Mouse (Mus musculus): Measurements from ENCODE around the gene Gm13283. TPM values are rescaled to one million over a fixed set of nuclear protein-coding genes. Genes with fewer than 3 reads are reported as not detected.
"Not testable (repeated sequence)": the region's sequence is repeated elsewhere in the genome, so short reads cannot be mapped to it uniquely, and the experiment has no call there.

Gm13283 gene
- polyA plus RNA-seq, 1 experiment = not detected

DNA sequence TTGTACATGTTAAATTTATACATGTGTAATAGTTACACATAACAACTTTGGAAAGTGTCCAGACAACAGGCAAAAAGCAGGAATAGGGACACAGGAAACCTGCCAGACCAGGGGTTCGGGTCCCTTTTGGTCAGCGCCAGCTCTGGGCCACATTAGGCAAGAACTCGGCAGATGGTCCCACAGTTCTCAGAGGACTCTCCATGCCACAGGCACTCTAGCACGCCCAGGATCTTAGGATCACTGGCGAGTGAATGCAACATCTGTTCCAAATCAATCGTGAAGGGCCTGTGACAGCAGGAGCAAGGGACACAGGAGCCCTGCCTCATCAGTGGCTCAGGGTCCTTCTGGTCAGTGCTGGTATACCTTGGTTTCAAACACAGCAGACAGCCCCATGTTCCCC is 10.0 kb upstream of the Gm13283 start:
- no peaks in the 10 kb centered on the region for H3K36me3 ChIP-seq (ENCODE audit: control insufficient read depth, insufficient read depth, low read length)
- WGBS = 89% methylated on average over 6 of the region's 6 CpGs

DNA sequence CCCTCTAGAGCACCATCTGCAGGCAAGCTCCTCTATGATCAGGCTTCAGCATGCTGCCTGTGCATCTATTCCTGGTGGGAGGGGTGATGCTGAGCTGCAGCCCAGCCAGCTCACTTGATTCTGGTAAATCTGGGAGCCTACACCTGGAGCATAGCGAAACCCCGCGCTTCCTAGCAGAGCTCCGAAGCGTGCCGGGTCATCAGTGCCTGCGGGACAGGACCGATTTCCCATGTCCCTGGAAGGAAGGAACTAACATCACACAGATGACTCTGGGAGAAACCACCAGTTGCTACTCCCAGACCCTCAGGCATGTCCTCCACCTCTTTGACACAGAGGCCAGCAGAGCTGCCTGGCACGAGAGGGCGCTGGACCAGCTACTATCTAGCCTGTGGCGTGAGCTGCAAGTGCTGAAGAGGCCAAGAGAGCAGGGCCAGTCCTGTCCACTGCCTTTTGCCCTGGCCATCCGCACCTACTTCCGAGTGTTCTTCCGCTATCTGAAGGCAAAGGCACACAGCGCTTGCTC is 5.0 kb upstream of the Gm13283 start, which contains the start of gene Gm13271:
Gene Gm13271, plus strand, starts transcription at position 51 of the 523 bp plus-strand sequence.
- H3K4me3 ChIP-seq (ENCODE audit: extremely low read depth, insufficient read depth, insufficient read length); H3K4me1 ChIP-seq (ENCODE audit: control insufficient read depth, insufficient read depth, insufficient read length); H3K27ac ChIP-seq (ENCODE audit: insufficient read depth, low read length); H3K36me3 ChIP-seq (ENCODE audit: control insufficient read depth, insufficient read depth, low read length); H3K27me3 ChIP-seq (ENCODE audit: control insufficient read depth, insufficient read depth, low read length): not testable (repeated sequence)
- DNase-seq (ENCODE audit: low read depth in 1 of 2, low spot score in 2 of 2) = peak in 1 of 2 experiments; percentile 70
- WGBS = 94% methylated on average over 15 of the region's 15 CpGs

More for the DNA sequence above, 10.0 kb upstream of the Gm13283 start:
- no peak for TF ChIP-seq POLR2A (IDR thresholded peaks at IDR 0.05; ENCODE audit: low read depth, low read length)
- no peak for TF ChIP-seq CTCF (IDR thresholded peaks at IDR 0.05; ENCODE audit: extremely low read depth, insufficient read depth, insufficient read length, insufficient replicate concordance)
- Histone ChIP-seq H3K27me3 (ENCODE audit: control insufficient read depth, insufficient read depth, low read length) (no peaks in the 10 kb centered on the region), H3K27ac (ENCODE audit: insufficient read depth, low read length) (no peak overlapping the region), H3K4me3 (ENCODE audit: extremely low read depth, insufficient read depth, insufficient read length) (no peak overlapping the region), H3K4me1 (ENCODE audit: control insufficient read depth, insufficient read depth, insufficient read length) (no peaks in the 10 kb centered on the region)
- DNase-seq (ENCODE audit: low read depth in 1 of 2, low spot score in 2 of 2) = no peak

DNA sequence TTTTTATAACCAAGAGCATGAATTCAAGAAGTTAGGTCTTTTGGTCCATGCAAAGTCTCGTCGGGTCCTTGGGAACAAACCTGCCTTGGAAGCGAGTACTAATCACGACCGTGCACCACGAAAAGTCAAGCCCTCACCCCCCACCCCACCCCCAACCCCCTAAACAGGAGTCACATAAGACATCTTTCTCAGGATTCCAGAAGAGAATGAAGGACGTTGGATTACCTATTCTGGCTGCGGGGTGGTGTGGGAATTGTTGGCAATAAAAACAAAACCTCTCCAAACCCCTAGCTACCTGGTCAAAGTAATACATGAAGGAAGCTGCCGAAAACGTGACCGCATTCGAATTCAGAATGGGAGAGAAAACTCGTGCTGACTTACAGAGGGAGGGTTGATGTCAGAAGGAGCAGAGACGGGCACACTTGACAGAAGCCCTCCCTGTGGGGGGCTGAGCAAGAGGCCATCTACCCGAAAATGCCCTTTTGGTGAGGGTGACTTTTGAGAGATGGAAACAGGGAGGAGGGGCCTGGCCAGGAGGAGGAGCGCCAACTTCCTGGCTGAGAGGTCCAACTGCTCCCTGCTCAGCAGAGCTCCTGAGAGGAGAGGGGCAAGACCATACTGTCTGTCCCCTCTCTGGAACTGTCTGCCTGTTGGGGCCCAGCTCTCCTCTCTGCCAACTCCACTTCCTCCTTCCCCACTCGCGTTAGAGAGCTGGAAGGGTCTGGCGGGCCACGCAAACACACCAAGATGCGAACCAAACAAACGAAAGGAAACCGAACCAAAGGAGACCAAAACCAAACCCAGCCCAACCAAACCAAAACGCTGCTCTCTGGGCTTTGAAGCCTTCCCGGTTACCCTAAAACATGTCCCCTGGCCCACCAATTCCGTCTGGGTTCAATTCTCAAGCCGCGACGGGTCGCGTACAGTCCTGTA is 3.1 kb upstream of the Gm13283 start:
- WGBS = 7% methylated on average over 29 of the region's 31 CpGs
- H3K4me1 ChIP-seq (ENCODE audit: control insufficient read depth, insufficient read depth, insufficient read length); H3K27me3 ChIP-seq (ENCODE audit: control insufficient read depth, insufficient read depth, low read length); H3K36me3 ChIP-seq (ENCODE audit: control insufficient read depth, insufficient read depth, low read length): not testable (repeated sequence)
- DNase-seq (ENCODE audit: low read depth in 1 of 2, low spot score in 2 of 2) = peak in 1 of 2 experiments; percentile 32
- H3K27ac ChIP-seq (ENCODE audit: insufficient read depth, low read length) = peak overlapping the region; percentile 97
- H3K4me3 ChIP-seq (ENCODE audit: extremely low read depth, insufficient read depth, insufficient read length) = peak overlapping the region; percentile 83

DNA sequence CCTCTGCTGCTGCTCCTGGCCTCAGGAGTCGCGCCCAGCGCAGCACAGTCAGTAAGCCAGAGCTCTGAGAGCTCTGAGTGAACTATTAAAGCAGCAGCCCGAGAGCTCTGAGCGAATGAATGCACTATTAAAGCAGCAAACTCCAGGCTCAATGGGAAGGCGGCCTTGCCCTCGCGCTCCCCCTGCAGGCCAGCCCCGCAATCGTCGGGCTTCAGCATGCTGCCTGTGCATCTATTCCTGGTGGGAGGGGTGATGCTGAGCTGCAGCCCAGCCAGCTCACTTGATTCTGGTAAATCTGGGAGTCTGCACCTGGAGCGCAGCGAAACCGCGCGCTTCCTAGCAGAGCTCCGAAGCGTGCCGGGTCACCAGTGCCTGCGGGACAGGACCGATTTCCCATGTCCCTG is 2.3 kb upstream of the Gm13283 start:
- not testable (repeated sequence) for H3K27me3 ChIP-seq (ENCODE audit: control insufficient read depth, insufficient read depth, low read length); H3K36me3 ChIP-seq (ENCODE audit: control insufficient read depth, insufficient read depth, low read length); H3K4me1 ChIP-seq (ENCODE audit: control insufficient read depth, insufficient read depth, insufficient read length)
- Histone ChIP-seq H3K27ac (ENCODE audit: insufficient read depth, low read length) (peak overlapping the region; percentile 97), H3K4me3 (ENCODE audit: extremely low read depth, insufficient read depth, insufficient read length) (peak overlapping the region; percentile 83; the same call in 1 of the 2 replicates)
- 1% methylated on average over 21 of the region's 21 CpGs for WGBS
- TF ChIP-seq CTCF (IDR thresholded peaks at IDR 0.05; ENCODE audit: extremely low read depth, insufficient read depth, insufficient read length, insufficient replicate concordance) = peak; percentile 60; the same call in 1 of the 2 replicates
- DNase-seq (ENCODE audit: low read depth in 1 of 2, low spot score in 2 of 2) = peak; percentile 80 to 81

DNA sequence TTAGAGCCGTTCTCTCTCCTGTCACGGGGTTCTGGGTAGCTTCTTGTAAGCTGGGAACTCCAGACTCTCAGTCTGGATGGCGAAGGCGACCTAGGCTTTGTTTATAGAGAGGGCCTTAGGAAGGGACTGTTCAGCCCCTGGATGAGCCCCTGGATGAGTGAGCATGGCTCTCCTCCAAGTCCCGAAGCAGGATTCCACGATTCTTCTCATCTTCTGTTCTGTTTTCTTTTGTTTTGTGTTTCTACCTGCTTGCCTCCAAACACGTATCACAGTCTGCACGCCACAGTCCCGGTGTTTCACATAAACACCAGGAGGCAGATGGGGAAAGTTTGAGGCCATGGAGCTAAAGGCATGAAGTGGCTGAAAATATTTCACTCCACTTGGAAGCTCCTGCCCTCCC is 1.2 kb upstream of the Gm13283 start:
- not testable (repeated sequence) for H3K4me3 ChIP-seq (ENCODE audit: extremely low read depth, insufficient read depth, insufficient read length); H3K36me3 ChIP-seq (ENCODE audit: control insufficient read depth, insufficient read depth, low read length); DNase-seq (ENCODE audit: low read depth in 1 of 2, low spot score in 2 of 2); H3K27me3 ChIP-seq (ENCODE audit: control insufficient read depth, insufficient read depth, low read length); H3K27ac ChIP-seq (ENCODE audit: insufficient read depth, low read length); H3K4me1 ChIP-seq (ENCODE audit: control insufficient read depth, insufficient read depth, insufficient read length)
- WGBS = 90% methylated on average over 9 of the region's 9 CpGs

DNA sequence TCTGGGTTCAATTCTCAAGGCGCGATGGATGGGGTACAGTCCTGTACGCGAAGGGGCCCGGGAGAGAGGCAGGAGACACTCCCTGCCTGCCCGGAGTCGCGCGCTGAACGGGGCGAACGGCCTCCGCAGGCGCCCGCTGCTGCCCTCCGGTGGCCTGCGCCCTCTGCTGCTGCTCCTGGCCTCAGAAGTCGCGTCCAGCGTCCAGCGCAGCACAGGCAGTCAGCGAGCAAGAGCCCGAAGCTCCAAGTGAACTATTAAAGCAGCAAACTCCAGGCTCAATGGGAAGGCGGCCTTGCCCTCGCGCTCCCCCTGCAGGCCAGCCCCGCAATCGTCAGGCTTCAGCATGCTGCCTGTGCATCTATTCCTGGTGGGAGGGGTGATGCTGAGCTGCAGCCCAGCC is 512 bp downstream of the Gm13283 start:
- H3K4me1 ChIP-seq (ENCODE audit: control insufficient read depth, insufficient read depth, insufficient read length); H3K36me3 ChIP-seq (ENCODE audit: control insufficient read depth, insufficient read depth, low read length); H3K27me3 ChIP-seq (ENCODE audit: control insufficient read depth, insufficient read depth, low read length): not testable (repeated sequence)
- H3K4me3 ChIP-seq (ENCODE audit: extremely low read depth, insufficient read depth, insufficient read length) = peak overlapping the region; percentile 61
- DNase-seq (ENCODE audit: low read depth in 1 of 2, low spot score in 2 of 2) = peak; percentile 50 to 52
- under 1% methylated on average over 26 of the region's 28 CpGs for WGBS
- peak overlapping the region; percentile 50; the same call in 1 of the 2 replicates for H3K27ac ChIP-seq (ENCODE audit: insufficient read depth, low read length)

DNA sequence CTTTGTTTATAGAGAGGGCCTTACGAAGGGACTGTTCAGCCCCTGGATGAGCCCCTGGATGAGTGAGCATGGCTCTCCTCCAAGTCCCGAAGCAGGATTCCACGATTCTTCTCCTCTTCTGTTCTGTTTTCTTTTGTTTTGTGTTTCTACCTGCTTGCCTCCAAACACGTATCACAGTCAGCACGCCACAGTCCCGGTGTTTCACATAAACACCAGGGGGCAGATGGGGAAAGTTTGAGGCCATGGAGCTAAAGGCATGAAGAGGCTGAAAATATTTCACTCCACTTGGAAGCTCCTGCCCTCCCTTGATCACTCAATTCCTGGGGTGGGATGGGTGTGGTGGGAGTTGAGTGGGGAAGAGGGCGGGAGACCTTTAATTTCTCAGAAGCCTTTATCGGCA is 1.9 kb downstream of the Gm13283 start:
- H3K4me1 ChIP-seq (ENCODE audit: control insufficient read depth, insufficient read depth, insufficient read length); H3K4me3 ChIP-seq (ENCODE audit: extremely low read depth, insufficient read depth, insufficient read length); H3K27ac ChIP-seq (ENCODE audit: insufficient read depth, low read length); H3K27me3 ChIP-seq (ENCODE audit: control insufficient read depth, insufficient read depth, low read length); H3K36me3 ChIP-seq (ENCODE audit: control insufficient read depth, insufficient read depth, low read length): not testable (repeated sequence)
- WGBS = 73% methylated on average over 6 of the region's 8 CpGs
- peak in 1 of 2 experiments; percentile 69 for DNase-seq (ENCODE audit: low read depth in 1 of 2, low spot score in 2 of 2)

DNA sequence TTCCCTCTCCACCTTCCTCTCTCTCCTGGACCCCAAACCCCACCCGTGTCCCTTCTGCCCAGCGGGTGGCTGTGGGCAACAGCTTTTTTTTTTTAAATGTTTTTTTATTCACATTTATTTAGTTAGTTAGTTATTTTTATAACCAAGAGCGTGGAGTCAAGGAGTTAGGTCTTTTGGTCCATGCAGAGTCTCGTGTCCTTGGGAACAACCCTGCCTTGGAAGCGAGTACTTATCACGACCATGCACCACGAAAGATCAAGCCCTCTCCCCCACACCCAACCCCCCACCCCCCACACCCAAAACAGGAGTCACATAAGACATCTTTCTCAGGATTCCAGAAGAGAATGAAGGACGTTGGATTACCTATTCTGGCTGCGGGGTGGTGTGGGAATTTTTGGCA is 2.4 kb downstream of the Gm13283 start:
- H3K36me3 ChIP-seq (ENCODE audit: control insufficient read depth, insufficient read depth, low read length); H3K4me3 ChIP-seq (ENCODE audit: extremely low read depth, insufficient read depth, insufficient read length); H3K27ac ChIP-seq (ENCODE audit: insufficient read depth, low read length); DNase-seq (ENCODE audit: low read depth in 1 of 2, low spot score in 2 of 2); H3K27me3 ChIP-seq (ENCODE audit: control insufficient read depth, insufficient read depth, low read length); H3K4me1 ChIP-seq (ENCODE audit: control insufficient read depth, insufficient read depth, insufficient read length): not testable (repeated sequence)
- WGBS = 60% methylated on average over 9 of the region's 9 CpGs

DNA sequence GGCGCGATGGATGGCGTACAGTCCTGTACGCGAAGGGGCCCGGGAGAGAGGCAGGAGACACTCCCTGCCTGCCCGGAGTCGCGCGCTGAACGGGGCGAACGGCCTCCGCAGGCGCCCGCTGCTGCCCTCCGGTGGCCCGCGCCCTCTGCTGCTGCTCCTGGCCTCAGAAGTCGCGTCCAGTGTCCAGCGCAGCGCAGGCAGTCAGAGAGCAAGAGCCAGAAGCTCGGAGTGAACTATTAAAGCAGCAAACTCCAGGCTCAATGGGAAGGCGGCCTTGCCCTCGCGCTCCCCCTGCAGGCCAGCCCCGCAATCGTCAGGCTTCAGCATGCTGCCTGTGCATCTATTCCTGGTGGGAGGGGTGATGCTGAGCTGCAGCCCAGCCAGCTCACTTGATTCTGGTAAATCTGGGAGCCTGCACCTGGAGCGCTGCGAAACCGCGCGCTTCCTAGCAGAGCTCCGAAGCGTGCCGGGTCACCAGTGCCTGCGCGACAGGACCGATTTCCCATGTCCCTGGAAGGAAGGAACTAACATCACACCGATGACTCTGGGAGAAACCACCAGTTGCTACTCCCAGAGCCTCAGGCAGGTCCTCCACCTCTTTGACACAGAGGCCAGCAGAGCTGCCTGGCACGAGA is 3.6 kb downstream of the Gm13283 start:
- not testable (repeated sequence) for H3K4me1 ChIP-seq (ENCODE audit: control insufficient read depth, insufficient read depth, insufficient read length); H3K27ac ChIP-seq (ENCODE audit: insufficient read depth, low read length); H3K36me3 ChIP-seq (ENCODE audit: control insufficient read depth, insufficient read depth, low read length); H3K27me3 ChIP-seq (ENCODE audit: control insufficient read depth, insufficient read depth, low read length)
- peak in 1 of 2 experiments; percentile 32 for DNase-seq (ENCODE audit: low read depth in 1 of 2, low spot score in 2 of 2)
- 2% methylated on average over 32 of the region's 42 CpGs for WGBS
- H3K4me3 ChIP-seq (ENCODE audit: extremely low read depth, insufficient read depth, insufficient read length) = peak overlapping the region; percentile 51

DNA sequence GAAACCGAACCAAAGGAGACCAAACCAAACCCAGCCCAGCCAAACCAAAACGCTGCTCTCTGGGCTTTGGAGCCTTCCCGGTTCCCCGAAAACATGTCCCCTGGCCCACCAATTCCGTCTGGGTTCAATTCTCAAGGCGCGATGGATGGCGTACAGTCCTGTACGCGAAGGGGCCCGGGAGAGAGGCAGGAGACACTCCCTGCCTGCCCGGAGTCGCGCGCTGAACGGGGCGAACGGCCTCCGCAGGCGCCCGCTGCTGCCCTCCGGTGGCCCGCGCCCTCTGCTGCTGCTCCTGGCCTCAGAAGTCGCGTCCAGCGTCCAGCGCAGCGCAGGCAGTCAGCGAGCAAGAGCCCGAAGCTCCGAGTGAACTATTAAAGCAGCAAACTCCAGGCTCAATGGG is 13.6 kb downstream of the Gm13283 start, which contains the start of gene Gm13290:
Gene Gm13290, plus strand, starts transcription at position 301 of the 400 bp plus-strand sequence.
- WGBS = no CpG with 5 or more reads among the region's 32 CpGs

More for the DNA sequence above, 13.6 kb downstream of the Gm13283 start, which contains the start of gene Gm13290:
- H3K36me3 ChIP-seq (ENCODE audit: control insufficient read depth, insufficient read depth, low read length); H3K4me3 ChIP-seq (ENCODE audit: extremely low read depth, insufficient read depth, insufficient read length); H3K27me3 ChIP-seq (ENCODE audit: control insufficient read depth, insufficient read depth, low read length); DNase-seq (ENCODE audit: low read depth in 1 of 2, low spot score in 2 of 2); H3K4me1 ChIP-seq (ENCODE audit: control insufficient read depth, insufficient read depth, insufficient read length); H3K27ac ChIP-seq (ENCODE audit: insufficient read depth, low read length): not testable (repeated sequence)
